Mouse (Mus musculus): ENCODE measurements around the gene Defb9. TPM values are rescaled to one million over a fixed set of nuclear protein-coding genes. Genes with fewer than 3 reads are reported as not detected.

The Defb9 gene
- polyA plus RNA-seq, 1 experiment from 2014 or later: not detected

Other genes with a start within 250 kb of the Defb9 start
- gene Defa17, start 229.6 kb downstream of the Defb9 start, polyA plus RNA-seq (2014; fragmentation: Nextera tagmentation; extraction: Ambion mirVana): not detected in 2 replicates
- not detected in 2 replicates for gene Defa34, start 219.6 kb downstream of the Defb9 start, polyA plus RNA-seq (2014; fragmentation: Nextera tagmentation; extraction: Ambion mirVana)
- gene AY761184, start 181.8 kb downstream of the Defb9 start, polyA plus RNA-seq (2014; fragmentation: Nextera tagmentation; extraction: Ambion mirVana): not detected in 2 replicates
- gene Defa24, start 150.9 kb downstream of the Defb9 start, polyA plus RNA-seq (2014; fragmentation: Nextera tagmentation; extraction: Ambion mirVana): not detected in 2 replicates
- gene Defb50, start 61.9 kb downstream of the Defb9 start, polyA plus RNA-seq (2014; fragmentation: Nextera tagmentation; extraction: Ambion mirVana): not detected in 2 replicates
- 0.67 TPM in 1 of 2 replicates, not detected in the other for gene Defb2, start 45.5 kb downstream of the Defb9 start, polyA plus RNA-seq (2014; fragmentation: Nextera tagmentation; extraction: Ambion mirVana)
- gene Defb10, start 26.5 kb downstream of the Defb9 start, polyA plus RNA-seq (2014; fragmentation: Nextera tagmentation; extraction: Ambion mirVana): 0.91 and 1.5 TPM in 2 replicates
- gene Defb11, start 21.0 kb upstream of the Defb9 start, polyA plus RNA-seq (2014; fragmentation: Nextera tagmentation; extraction: Ambion mirVana): 7.8 and 9.1 TPM in 2 replicates
- not detected in 2 replicates for gene Defb15, start 47.3 kb upstream of the Defb9 start, polyA plus RNA-seq (2014; fragmentation: Nextera tagmentation; extraction: Ambion mirVana)
- not detected in 2 replicates for gene Defb35, start 52.9 kb upstream of the Defb9 start, polyA plus RNA-seq (2014; fragmentation: Nextera tagmentation; extraction: Ambion mirVana)
- not detected in 2 replicates for gene Defb13, start 61.3 kb upstream of the Defb9 start, polyA plus RNA-seq (2014; fragmentation: Nextera tagmentation; extraction: Ambion mirVana)
- gene Fam90a1a, start 73.3 kb upstream of the Defb9 start, polyA plus RNA-seq (2014; fragmentation: Nextera tagmentation; extraction: Ambion mirVana): not detected in 2 replicates
- not detected in 2 replicates for gene Ccdc70, start 84.4 kb upstream of the Defb9 start, polyA plus RNA-seq (2014; fragmentation: Nextera tagmentation; extraction: Ambion mirVana)
- gene Atp7b, start 174.9 kb upstream of the Defb9 start, polyA plus RNA-seq (2014; fragmentation: Nextera tagmentation; extraction: Ambion mirVana): 1.3 and 1.9 TPM in 2 replicates
- gene Alg11, start 175.3 kb upstream of the Defb9 start, polyA plus RNA-seq (2014; fragmentation: Nextera tagmentation; extraction: Ambion mirVana): 32.3 and 34.1 TPM in 2 replicates
- gene Nek5, start 239.6 kb upstream of the Defb9 start, polyA plus RNA-seq (2014; fragmentation: Nextera tagmentation; extraction: Ambion mirVana): 0.77 and 0.91 TPM in 2 replicates

Measured in hindbrain, embryonic 11.5 days (tissue).